Comparison of ENCODE assay signal across 7 mouse cellular contexts in genomic region chr2:166906523-166907182, GRCm38 (mm10). TPM values are rescaled to one million over a fixed set of nuclear protein-coding genes. Genes with fewer than 3 reads are reported as not detected.
A peak's percentile ranks its signal among the peaks of the same experiment; 100 is the strongest.
DNase-seq lines count a peak whose midpoint lies in the region; ATAC-seq and TF ChIP-seq lines count a peak whose summit lies in the region.

No protein-coding gene starts in this region.

- TF ChIP-seq CTCF in liver, adult 2 months (IDR thresholded peaks at IDR 0.05; ENCODE audit: low read depth, low read length), result no peak

- peaks cover 19% of the 10 kb centered on the region for H3K4me1 ChIP-seq in heart, embryonic 15.5 days (replicated peaks)
- peaks cover 7% of the 10 kb centered on the region for H3K4me1 ChIP-seq in liver, adult 2 months (ENCODE audit: control insufficient read depth, insufficient read depth, low read length)

- peak overlapping the region; percentile 99 for H3K27ac ChIP-seq in heart, embryonic 15.5 days
- H3K27ac ChIP-seq in liver, adult 2 months (replicated peaks; ENCODE audit: insufficient read depth, low read depth, low read length), result peak overlapping the region; percentile 84

- peak; percentile 37 for ATAC-seq in heart, embryonic 15.5 days (replicated peaks; ENCODE audit: insufficient number of reproducible peaks, insufficient read depth, low FRiP score, low read depth)

- H3K9me3 ChIP-seq in heart, embryonic 15.5 days (replicated peaks), result no peaks in the 10 kb centered on the region

- H3K4me2 ChIP-seq in heart, embryonic 15.5 days, result peak overlapping the region; percentile 87

- TF ChIP-seq POLR2A in liver, adult 2 months (IDR thresholded peaks at IDR 0.05; ENCODE audit: extremely low read depth, insufficient read depth, low read length), result no peak

- peaks cover 20% of the 10 kb centered on the region; the same call in 1 of the 2 replicates for H3K79me2 ChIP-seq in liver, adult 2 months (ENCODE audit: control insufficient read depth, insufficient read depth, low read length)

- peak; percentile 14 for DNase-seq in urinary bladder, postnatal 25 days (ENCODE audit: low spot score)
- DNase-seq in urinary bladder, postnatal 14 days (ENCODE audit: low spot score), result no peak
- peak; percentile 53 for DNase-seq in c-Kit-positive CD71-positive TER-119-positive erythroid progenitor cells, embryonic 14.5 days (ENCODE audit: low spot score)
- peak; percentile 16 for DNase-seq in liver, adult 2 months (ENCODE audit: extremely low read depth, low read depth, low spot score)
- peak; percentile 31 to 54 for DNase-seq in monocyte, adult 2 months (ENCODE audit: low read depth in 1 of 2, low spot score in 2 of 2)
- no peak for DNase-seq in T-cell, adult 2 months (ENCODE audit: low spot score)

- no peaks in the 10 kb centered on the region for H3K36me3 ChIP-seq in heart, embryonic 15.5 days
- H3K36me3 ChIP-seq in liver, adult 2 months (ENCODE audit: control insufficient read depth, insufficient read depth, low read length), result no peaks in the 10 kb centered on the region

- under 1% methylated on average over 28 of the region's 28 CpGs for WGBS in heart, embryonic 15.5 days
- under 1% methylated on average over 28 of the region's 28 CpGs for WGBS in liver, adult 2 months

- peak overlapping the region; percentile 88 for H3K9ac ChIP-seq in heart, embryonic 15.5 days
- H3K9ac ChIP-seq in liver, adult 2 months (ENCODE audit: low read depth, low read length), result peak overlapping the region; percentile 84

- H3K27me3 ChIP-seq in heart, embryonic 15.5 days, result no peaks in the 10 kb centered on the region
- H3K27me3 ChIP-seq in liver, adult 2 months (ENCODE audit: control insufficient read depth, insufficient read depth, low read length), result no peaks in the 10 kb centered on the region

- H3K4me3 ChIP-seq in heart, embryonic 15.5 days, result peak overlapping the region; percentile 77
- H3K4me3 ChIP-seq in liver, adult 2 months (ENCODE audit: insufficient read depth, low read depth, low read length), result peak overlapping the region; percentile 90

RNA-seq across cellular contexts. Expression of gene Cse1l, which starts 0.8 kb away (rescaled TPM):
- 70.0 and 82.1 TPM in 2 replicates for polyA plus RNA-seq in heart, embryonic 15.5 days (2015; fragmentation: Nextera tagmentation; extraction: Ambion mirVana)
- 27.0 and 29.7 TPM in 2 replicates for total RNA-seq in liver, adult 2 months (2014; rRNA removed)
- polyA plus RNA-seq in liver, adult 2 months (2012; rRNA removed), result 8.3 and 10.7 TPM in 2 replicates

Comparison
In these comparisons a context has a peak if more than half of its experiments do, and no peak if none do; other contexts are left out.
1. DNase-seq: peak in urinary bladder, postnatal 25 days (single experiment), c-Kit-positive CD71-positive TER-119-positive erythroid progenitor cells, embryonic 14.5 days (single experiment), liver, adult 2 months (single experiment) and monocyte, adult 2 months (2 of 2); none in urinary bladder, postnatal 14 days (single experiment) and T-cell, adult 2 months (single experiment).